Mouse (Mus musculus): ENCODE results near the gene Strip2. TPM values are rescaled to one million over a fixed set of nuclear protein-coding genes. Genes with fewer than 3 reads are reported as not detected.
A peak's percentile ranks its signal among the peaks of the same experiment; 100 is the strongest.

Strip2 gene
- polyA plus RNA-seq (2014; fragmentation: Nextera tagmentation; extraction: Ambion mirVana), result 0.64 and 0.81 TPM in 2 replicates

GRCm38 (mm10) chr6:29916530-29917382, at the start of gene Strip2:
Strip2 (plus strand) TSS chr6:29917012.
- DNase-seq (ENCODE audit: low spot score), result peak; percentile 96
- Histone ChIP-seq H3K36me3 (ENCODE audit: control insufficient read depth, insufficient read depth, low read length) (no peaks in the 10 kb centered on the region), H3K9ac (ENCODE audit: low read length) (peak within 1 kb of the TSS; percentile 47), H3K27ac (ENCODE audit: low read depth, low read length) (no peak within 1 kb of the TSS), H3K4me1 (ENCODE audit: control insufficient read depth, insufficient read depth, low read length) (no peaks in the 10 kb centered on the region), H3K4me2 (ENCODE audit: low read depth) (peak within 1 kb of the TSS; percentile 92), H3K27me3 (ENCODE audit: control insufficient read depth, insufficient read depth, low read length) (peaks cover 14% of the 10 kb centered on the region; the same call in 1 of the 2 replicates), H3K4me3 (ENCODE audit: low read depth, low read length) (peak within 1 kb of the TSS; percentile 68), H3K9me3 (ENCODE audit: control insufficient read depth, low read length) (no peaks in the 10 kb centered on the region)
- WGBS, result under 1% methylated on average over 67 of the region's 67 CpGs
- peak; percentile 99 for ATAC-seq (ENCODE audit: insufficient read depth, low FRiP score, low TSS enrichment)

GRCm38 (mm10) chr6:29868341-29868895, 48.4 kb upstream of the Strip2 start:
- no peak overlapping the region for H3K9ac ChIP-seq (ENCODE audit: low read length)
- no peak overlapping the region for H3K4me2 ChIP-seq (ENCODE audit: low read depth)
- no peaks in the 10 kb centered on the region for H3K36me3 ChIP-seq (ENCODE audit: control insufficient read depth, insufficient read depth, low read length)
- H3K27ac ChIP-seq (ENCODE audit: low read depth, low read length), result no peak overlapping the region
- H3K27me3 ChIP-seq (ENCODE audit: control insufficient read depth, insufficient read depth, low read length), result no peaks in the 10 kb centered on the region
- WGBS, result 90% methylated on average over 2 of the region's 2 CpGs
- no peak for ATAC-seq (ENCODE audit: insufficient read depth, low FRiP score, low TSS enrichment)
- H3K9me3 ChIP-seq (ENCODE audit: control insufficient read depth, low read length), result no peaks in the 10 kb centered on the region
- no peaks in the 10 kb centered on the region for H3K4me1 ChIP-seq (ENCODE audit: control insufficient read depth, insufficient read depth, low read length)
- DNase-seq (ENCODE audit: low spot score), result no peak
- H3K4me3 ChIP-seq (ENCODE audit: low read depth, low read length), result no peak overlapping the region

GRCm38 (mm10) chr6:29873654-29874053, 43.2 kb upstream of the Strip2 start:
- Histone ChIP-seq H3K4me2 (ENCODE audit: low read depth) (no peak overlapping the region), H3K27me3 (ENCODE audit: control insufficient read depth, insufficient read depth, low read length) (no peaks in the 10 kb centered on the region), H3K4me3 (ENCODE audit: low read depth, low read length) (no peak overlapping the region), H3K36me3 (ENCODE audit: control insufficient read depth, insufficient read depth, low read length) (no peaks in the 10 kb centered on the region), H3K27ac (ENCODE audit: low read depth, low read length) (no peak overlapping the region), H3K4me1 (ENCODE audit: control insufficient read depth, insufficient read depth, low read length) (no peaks in the 10 kb centered on the region), H3K9me3 (ENCODE audit: control insufficient read depth, low read length) (no peaks in the 10 kb centered on the region), H3K9ac (ENCODE audit: low read length) (no peak overlapping the region)
- ATAC-seq (ENCODE audit: insufficient read depth, low FRiP score, low TSS enrichment), result no peak
- DNase-seq (ENCODE audit: low spot score), result no peak
- 80% methylated on average over 2 of the region's 2 CpGs for WGBS

GRCm38 (mm10) chr6:29875576-29875975, 41.2 kb upstream of the Strip2 start:
- 89% methylated on average over 5 of the region's 5 CpGs for WGBS
- H3K9me3 ChIP-seq (ENCODE audit: control insufficient read depth, low read length), result no peaks in the 10 kb centered on the region

GRCm38 (mm10) chr6:29876782-29877181, 40.0 kb upstream of the Strip2 start:
- DNase-seq (ENCODE audit: low spot score) (no peak), ATAC-seq (ENCODE audit: insufficient read depth, low FRiP score, low TSS enrichment) (no peak)
- Histone ChIP-seq H3K4me1 (ENCODE audit: control insufficient read depth, insufficient read depth, low read length) (no peaks in the 10 kb centered on the region), H3K36me3 (ENCODE audit: control insufficient read depth, insufficient read depth, low read length) (no peaks in the 10 kb centered on the region), H3K4me3 (ENCODE audit: low read depth, low read length) (no peak overlapping the region), H3K27me3 (ENCODE audit: control insufficient read depth, insufficient read depth, low read length) (no peaks in the 10 kb centered on the region), H3K27ac (ENCODE audit: low read depth, low read length) (no peak overlapping the region), H3K4me2 (ENCODE audit: low read depth) (no peak overlapping the region), H3K9ac (ENCODE audit: low read length) (no peak overlapping the region), H3K9me3 (ENCODE audit: control insufficient read depth, low read length) (no peaks in the 10 kb centered on the region)
- 89% methylated on average over 4 of the region's 4 CpGs for whole genome bisulfite sequencing

More at GRCm38 (mm10) chr6:29875576-29875975, 41.2 kb upstream of the Strip2 start:
- no peak overlapping the region for H3K4me3 ChIP-seq (ENCODE audit: low read depth, low read length)
- no peak overlapping the region for H3K27ac ChIP-seq (ENCODE audit: low read depth, low read length)
- no peaks in the 10 kb centered on the region for H3K4me1 ChIP-seq (ENCODE audit: control insufficient read depth, insufficient read depth, low read length)
- H3K9ac ChIP-seq (ENCODE audit: low read length), result no peak overlapping the region
- DNase-seq (ENCODE audit: low spot score), result no peak
- ATAC-seq (ENCODE audit: insufficient read depth, low FRiP score, low TSS enrichment), result no peak
- no peaks in the 10 kb centered on the region for H3K27me3 ChIP-seq (ENCODE audit: control insufficient read depth, insufficient read depth, low read length)
- H3K36me3 ChIP-seq (ENCODE audit: control insufficient read depth, insufficient read depth, low read length), result no peaks in the 10 kb centered on the region
- no peak overlapping the region for H3K4me2 ChIP-seq (ENCODE audit: low read depth)

DNA sequence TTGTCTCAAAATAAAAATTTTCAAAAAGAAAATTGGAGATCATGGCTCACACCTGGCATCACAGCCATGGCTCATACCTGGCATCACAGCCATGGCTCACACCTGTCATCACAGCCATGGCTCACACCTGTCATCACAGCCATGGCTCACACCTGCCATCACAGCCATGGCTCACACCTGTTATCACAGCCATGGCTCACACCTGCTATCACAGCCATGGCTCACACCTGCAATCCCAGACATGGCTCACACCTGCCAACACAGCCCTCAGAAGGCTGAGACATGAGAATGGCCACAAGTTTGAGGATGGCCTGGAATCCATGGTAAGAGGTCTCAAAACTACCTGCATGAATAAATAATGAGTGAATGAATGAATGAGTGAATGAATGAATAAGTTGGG, 37.2 kb upstream of the Strip2 start:
- no peaks in the 10 kb centered on the region for H3K27me3 ChIP-seq (ENCODE audit: control insufficient read depth, insufficient read depth, low read length)
- DNase-seq (ENCODE audit: low spot score) (no peak), ATAC-seq (ENCODE audit: insufficient read depth, low FRiP score, low TSS enrichment) (no peak)
- H3K9me3 ChIP-seq (ENCODE audit: control insufficient read depth, low read length), result no peaks in the 10 kb centered on the region
- H3K4me1 ChIP-seq (ENCODE audit: control insufficient read depth, insufficient read depth, low read length), result no peaks in the 10 kb centered on the region
- H3K4me2 ChIP-seq (ENCODE audit: low read depth), result no peak overlapping the region
- no peak overlapping the region for H3K27ac ChIP-seq (ENCODE audit: low read depth, low read length)
- H3K36me3 ChIP-seq (ENCODE audit: control insufficient read depth, insufficient read depth, low read length), result no peaks in the 10 kb centered on the region
- H3K9ac ChIP-seq (ENCODE audit: low read length), result no peak overlapping the region
- no peak overlapping the region for H3K4me3 ChIP-seq (ENCODE audit: low read depth, low read length)

- Histone ChIP-seq H3K4me2 (ENCODE audit: low read depth) (no peak overlapping the region), H3K27ac (ENCODE audit: low read depth, low read length) (no peak overlapping the region), H3K27me3 (ENCODE audit: control insufficient read depth, insufficient read depth, low read length) (no peaks in the 10 kb centered on the region), H3K36me3 (ENCODE audit: control insufficient read depth, insufficient read depth, low read length) (no peaks in the 10 kb centered on the region), H3K9ac (ENCODE audit: low read length) (no peak overlapping the region), H3K9me3 (ENCODE audit: control insufficient read depth, low read length) (no peaks in the 10 kb centered on the region), H3K4me3 (ENCODE audit: low read depth, low read length) (no peak overlapping the region), H3K4me1 (ENCODE audit: control insufficient read depth, insufficient read depth, low read length) (no peaks in the 10 kb centered on the region)
- 88% methylated on average over 3 of the region's 3 CpGs for WGBS
- DNase-seq (ENCODE audit: low spot score) (no peak), ATAC-seq (ENCODE audit: insufficient read depth, low FRiP score, low TSS enrichment) (no peak)
These were observed 36.0 kb upstream of the Strip2 start for GRCm38 (mm10) chr6:29880796-29881195.

- Histone ChIP-seq H3K27ac (ENCODE audit: low read depth, low read length) (no peak overlapping the region), H3K9me3 (ENCODE audit: control insufficient read depth, low read length) (no peaks in the 10 kb centered on the region), H3K9ac (ENCODE audit: low read length) (no peak overlapping the region), H3K4me2 (ENCODE audit: low read depth) (no peak overlapping the region), H3K4me1 (ENCODE audit: control insufficient read depth, insufficient read depth, low read length) (no peaks in the 10 kb centered on the region), H3K36me3 (ENCODE audit: control insufficient read depth, insufficient read depth, low read length) (no peaks in the 10 kb centered on the region), H3K27me3 (ENCODE audit: control insufficient read depth, insufficient read depth, low read length) (no peaks in the 10 kb centered on the region), H3K4me3 (ENCODE audit: low read depth, low read length) (no peak overlapping the region)
- DNase-seq (ENCODE audit: low spot score), result no peak
- WGBS, result 78% methylated on average over 2 of the region's 2 CpGs
- ATAC-seq (ENCODE audit: insufficient read depth, low FRiP score, low TSS enrichment), result no peak
These were observed 34.9 kb upstream of the Strip2 start for GRCm38 (mm10) chr6:29881936-29882335.

- 75% methylated on average over 6 of the region's 6 CpGs for WGBS
- H3K27ac ChIP-seq (ENCODE audit: low read depth, low read length), result no peak overlapping the region
- no peak for ATAC-seq (ENCODE audit: insufficient read depth, low FRiP score, low TSS enrichment)
- H3K4me3 ChIP-seq (ENCODE audit: low read depth, low read length), result no peak overlapping the region
- no peaks in the 10 kb centered on the region for H3K4me1 ChIP-seq (ENCODE audit: control insufficient read depth, insufficient read depth, low read length)
- no peaks in the 10 kb centered on the region for H3K27me3 ChIP-seq (ENCODE audit: control insufficient read depth, insufficient read depth, low read length)
- DNase-seq (ENCODE audit: low spot score), result no peak
- H3K4me2 ChIP-seq (ENCODE audit: low read depth), result no peak overlapping the region
- no peaks in the 10 kb centered on the region for H3K9me3 ChIP-seq (ENCODE audit: control insufficient read depth, low read length)
- H3K9ac ChIP-seq (ENCODE audit: low read length), result no peak overlapping the region
- no peaks in the 10 kb centered on the region for H3K36me3 ChIP-seq (ENCODE audit: control insufficient read depth, insufficient read depth, low read length)
These were observed 33.9 kb upstream of the Strip2 start for GRCm38 (mm10) chr6:29882870-29883269.
